In the genomic region with DNA sequence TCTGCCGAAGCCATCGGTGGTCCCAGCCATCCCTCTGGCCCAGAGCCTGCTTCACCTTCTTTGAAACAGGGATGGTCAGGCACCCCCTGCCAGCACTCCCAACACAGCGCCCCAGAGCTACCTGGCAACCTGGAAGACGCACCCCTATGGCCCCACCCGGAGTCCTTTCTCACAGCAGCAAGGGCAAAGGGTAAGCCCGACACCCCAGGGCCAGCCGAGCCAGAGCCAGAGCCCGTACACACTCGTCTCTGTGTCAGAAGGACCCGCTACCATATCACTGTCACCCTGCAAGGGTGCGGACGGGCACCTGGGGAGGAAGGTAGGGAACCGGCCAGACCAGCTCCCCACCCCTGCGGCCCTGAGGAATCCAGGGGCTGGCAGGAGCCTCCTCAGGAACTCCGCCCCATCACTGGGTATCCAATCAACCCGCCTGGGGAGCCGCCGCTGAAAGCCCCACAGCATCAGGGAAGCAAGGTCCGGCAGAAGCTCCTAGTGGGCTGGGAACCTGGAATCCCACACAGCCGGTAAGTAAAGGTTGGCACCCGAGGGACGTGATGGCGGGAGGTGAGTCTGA, we compare ENCODE assay signal across 13 mouse cellular contexts. TPM values are rescaled to one million over a fixed set of nuclear protein-coding genes. Genes with fewer than 3 reads are reported as not detected.
DNase-seq lines count a peak whose midpoint lies in the region; ATAC-seq and TF ChIP-seq lines count a peak whose summit lies in the region.
"Had no signal": no experiment of that assay in that cellular context is flagged by ENCODE, and none has a peak within 500 bp of the region (broad histone marks: within the 10 kb centered on the region; RNA-seq: fewer than 3 reads in every experiment).

No protein-coding gene starts in this region.

- ATAC-seq in midbrain, postnatal 0 days (ENCODE audit: low FRiP score) = no peak
- ATAC-seq in kidney, embryonic 15.5 days (replicated peaks; ENCODE audit: low FRiP score) = no peak
- no peak for ATAC-seq in lung, embryonic 15.5 days (ENCODE audit: borderline replicate concordance, extremely low read depth, low FRiP score, low TSS enrichment)
- ATAC-seq: midbrain, embryonic 13.5 days had no signal

- H3K4me3 ChIP-seq in midbrain, embryonic 10.5 days = 0 out of 2 replicates have a peak overlapping the region, but pooled peaks have one; percentile 9
- no peak overlapping the region for H3K4me3 ChIP-seq in midbrain, postnatal 0 days (ENCODE audit: low read depth, low read length)
- peak overlapping the region; percentile 9; the same call in 1 of the 2 replicates for H3K4me3 ChIP-seq in kidney, embryonic 15.5 days (replicated peaks)
- H3K4me3 ChIP-seq in lung, embryonic 15.5 days = peak overlapping the region; percentile 21
- H3K4me3 ChIP-seq: heart, embryonic 15.5 days; midbrain, embryonic 13.5 days had no signal

- H3K9me3 ChIP-seq in midbrain, embryonic 10.5 days (replicated peaks) = no peaks in the 10 kb centered on the region
- H3K9me3 ChIP-seq in midbrain, postnatal 0 days (ENCODE audit: low read length) = no peaks in the 10 kb centered on the region
- no peaks in the 10 kb centered on the region for H3K9me3 ChIP-seq in kidney, embryonic 15.5 days (replicated peaks)
- H3K9me3 ChIP-seq in lung, embryonic 15.5 days = no peaks in the 10 kb centered on the region
- H3K9me3 ChIP-seq: heart, embryonic 15.5 days; midbrain, embryonic 13.5 days had no signal

- no peak for TF ChIP-seq CTCF in midbrain, postnatal 0 days (IDR thresholded peaks at IDR 0.05)

- peaks cover 16% of the 10 kb centered on the region for H3K4me1 ChIP-seq in midbrain, embryonic 10.5 days
- no peaks in the 10 kb centered on the region for H3K4me1 ChIP-seq in midbrain, postnatal 0 days (ENCODE audit: insufficient read depth, low read length)
- peaks cover 10% of the 10 kb centered on the region for H3K4me1 ChIP-seq in kidney, embryonic 15.5 days
- peaks cover 3% of the 10 kb centered on the region for H3K4me1 ChIP-seq in lung, embryonic 15.5 days
- H3K4me1 ChIP-seq: midbrain, embryonic 13.5 days had no signal

- peaks cover 46% of the 10 kb centered on the region for H3K27me3 ChIP-seq in midbrain, embryonic 10.5 days (ENCODE audit: low read depth, poor library complexity, severe bottlenecking)
- no peaks in the 10 kb centered on the region for H3K27me3 ChIP-seq in midbrain, postnatal 0 days (ENCODE audit: insufficient read depth, low read length)
- peaks cover 34% of the 10 kb centered on the region for H3K27me3 ChIP-seq in kidney, embryonic 15.5 days
- peaks cover 18% of the 10 kb centered on the region for H3K27me3 ChIP-seq in lung, embryonic 15.5 days

- WGBS in midbrain, embryonic 10.5 days = 26% methylated on average over 23 of the region's 23 CpGs
- WGBS in midbrain, postnatal 0 days = 23% methylated on average over 23 of the region's 23 CpGs
- WGBS in kidney, embryonic 15.5 days = 18% methylated on average over 23 of the region's 23 CpGs
- 14% methylated on average over 23 of the region's 23 CpGs for WGBS in lung, embryonic 15.5 days

- DNase-seq in midbrain, embryonic 10.5 days (ENCODE audit: low spot score) = no peak
- DNase-seq in midbrain, postnatal 0 days (ENCODE audit: low spot score) = no peak
- peak; percentile 50 for DNase-seq in urinary bladder, postnatal 25 days (ENCODE audit: low spot score)
- DNase-seq in thymus, postnatal 4 days = no peak
- no peak for DNase-seq in left cerebral cortex, adult 9 months (ENCODE audit: low spot score in 2 of 2)
- DNase-seq in right cerebral cortex, postnatal 25 days = no peak

- H3K27ac ChIP-seq in midbrain, embryonic 10.5 days (replicated peaks) = no peak overlapping the region
- no peak overlapping the region for H3K27ac ChIP-seq in midbrain, postnatal 0 days (ENCODE audit: low read depth, low read length)
- H3K27ac ChIP-seq in kidney, embryonic 15.5 days = no peak overlapping the region
- no peak overlapping the region for H3K27ac ChIP-seq in lung, embryonic 15.5 days
- H3K27ac ChIP-seq: heart, embryonic 15.5 days; midbrain, embryonic 13.5 days had no signal

- H3K36me3 ChIP-seq in midbrain, embryonic 10.5 days = no peaks in the 10 kb centered on the region
- H3K36me3 ChIP-seq in midbrain, postnatal 0 days (ENCODE audit: insufficient read depth, low read length) = no peaks in the 10 kb centered on the region
- H3K36me3 ChIP-seq in kidney, embryonic 15.5 days = no peaks in the 10 kb centered on the region
- H3K36me3 ChIP-seq in lung, embryonic 15.5 days = no peaks in the 10 kb centered on the region
- H3K36me3 ChIP-seq: heart, embryonic 15.5 days; midbrain, embryonic 13.5 days had no signal

- H3K9ac ChIP-seq in midbrain, postnatal 0 days (replicated peaks; ENCODE audit: low read length, poor library complexity, severe bottlenecking) = no peak overlapping the region
- no peak overlapping the region for H3K9ac ChIP-seq in kidney, embryonic 15.5 days
- no peak overlapping the region for H3K9ac ChIP-seq in lung, embryonic 15.5 days
- H3K9ac ChIP-seq: heart, embryonic 15.5 days; midbrain, embryonic 13.5 days had no signal

- no peak overlapping the region for H3K4me2 ChIP-seq in midbrain, postnatal 0 days (ENCODE audit: low read depth, low read length, poor library complexity, severe bottlenecking)
- peak overlapping the region; percentile 34 for H3K4me2 ChIP-seq in kidney, embryonic 15.5 days
- H3K4me2 ChIP-seq in lung, embryonic 15.5 days = peak overlapping the region; percentile 52
- H3K4me2 ChIP-seq: heart, embryonic 15.5 days; midbrain, embryonic 13.5 days had no signal

RNA-seq across cellular contexts. Expression of gene Crybg2, which starts 4.9 kb away (rescaled TPM):
- 2.0 TPM in 2 replicates for polyA plus RNA-seq in midbrain, embryonic 10.5 days (2016; fragmentation: Nextera tagmentation; extraction: Ambion mirVana)
- total RNA-seq in midbrain, postnatal 0 days (2014; rRNA removed) = 4.2 and 4.5 TPM in 2 replicates
- polyA plus RNA-seq in midbrain, postnatal 0 days (2015; fragmentation: Nextera tagmentation; extraction: Ambion mirVana) = 7.7 and 8.4 TPM in 2 replicates
- 3.9 and 4.4 TPM in 2 replicates for polyA plus RNA-seq in kidney, embryonic 15.5 days (2015; fragmentation: Nextera tagmentation; extraction: Ambion mirVana)
- polyA plus RNA-seq in lung, embryonic 15.5 days (2015; fragmentation: Nextera tagmentation; extraction: Ambion mirVana) = 3.0 and 5.6 TPM in 2 replicates

RNA-seq across cellular contexts. Expression of gene Zfp683, which starts 11.9 kb away (rescaled TPM):
- polyA plus RNA-seq in midbrain, embryonic 10.5 days (2016; fragmentation: Nextera tagmentation; extraction: Ambion mirVana) = not detected in 2 replicates
- total RNA-seq in midbrain, postnatal 0 days (2014; rRNA removed) = not detected in 2 replicates
- polyA plus RNA-seq in midbrain, postnatal 0 days (2015; fragmentation: Nextera tagmentation; extraction: Ambion mirVana) = not detected in 2 replicates
- not detected in 2 replicates for polyA plus RNA-seq in kidney, embryonic 15.5 days (2015; fragmentation: Nextera tagmentation; extraction: Ambion mirVana)
- not detected in 2 replicates for polyA plus RNA-seq in lung, embryonic 15.5 days (2015; fragmentation: Nextera tagmentation; extraction: Ambion mirVana)
- total RNA-seq: layer of hippocampus, adult 18-20 months had no signal
- polyA plus RNA-seq: embryonic facial prominence, embryonic 11.5 days; frontal cortex, adult 2 months; heart, embryonic 15.5 days; midbrain, embryonic 13.5 days had no signal

RNA-seq across cellular contexts. Expression of gene Cd52, which starts 29.4 kb away (rescaled TPM):
- 5.1 TPM in 2 replicates for polyA plus RNA-seq in midbrain, embryonic 10.5 days (2016; fragmentation: Nextera tagmentation; extraction: Ambion mirVana)
- total RNA-seq in midbrain, postnatal 0 days (2014; rRNA removed) = 0.66 TPM in 1 of 2 replicates, not detected in the other
- 2.0 and 2.7 TPM in 2 replicates for polyA plus RNA-seq in midbrain, postnatal 0 days (2015; fragmentation: Nextera tagmentation; extraction: Ambion mirVana)
- 12.0 and 12.2 TPM in 2 replicates for polyA plus RNA-seq in kidney, embryonic 15.5 days (2015; fragmentation: Nextera tagmentation; extraction: Ambion mirVana)
- polyA plus RNA-seq in lung, embryonic 15.5 days (2015; fragmentation: Nextera tagmentation; extraction: Ambion mirVana) = 18.3 and 19.7 TPM in 2 replicates

RNA-seq across cellular contexts. Expression of gene Ubxn11, which starts 36.9 kb away (rescaled TPM):
- 4.8 and 6.5 TPM in 2 replicates for polyA plus RNA-seq in midbrain, embryonic 10.5 days (2016; fragmentation: Nextera tagmentation; extraction: Ambion mirVana)
- 4.9 and 8.4 TPM in 2 replicates for total RNA-seq in midbrain, postnatal 0 days (2014; rRNA removed)
- 11.2 and 13.7 TPM in 2 replicates for polyA plus RNA-seq in midbrain, postnatal 0 days (2015; fragmentation: Nextera tagmentation; extraction: Ambion mirVana)
- 10.5 and 11.1 TPM in 2 replicates for polyA plus RNA-seq in kidney, embryonic 15.5 days (2015; fragmentation: Nextera tagmentation; extraction: Ambion mirVana)
- 9.1 and 9.6 TPM in 2 replicates for polyA plus RNA-seq in lung, embryonic 15.5 days (2015; fragmentation: Nextera tagmentation; extraction: Ambion mirVana)

RNA-seq across cellular contexts. Expression of gene Lin28a, which starts 46.9 kb away (rescaled TPM):
- polyA plus RNA-seq in midbrain, embryonic 10.5 days (2016; fragmentation: Nextera tagmentation; extraction: Ambion mirVana) = 16.9 and 29.2 TPM in 2 replicates
- 0.05 and 0.57 TPM in 2 replicates for total RNA-seq in midbrain, postnatal 0 days (2014; rRNA removed)
- 0.04 and 0.13 TPM in 2 replicates for polyA plus RNA-seq in midbrain, postnatal 0 days (2015; fragmentation: Nextera tagmentation; extraction: Ambion mirVana)
- 0.17 and 0.18 TPM in 2 replicates for polyA plus RNA-seq in kidney, embryonic 15.5 days (2015; fragmentation: Nextera tagmentation; extraction: Ambion mirVana)
- 0.10 and 0.15 TPM in 2 replicates for polyA plus RNA-seq in lung, embryonic 15.5 days (2015; fragmentation: Nextera tagmentation; extraction: Ambion mirVana)
- total RNA-seq: layer of hippocampus, adult 18-20 months had no signal
- polyA plus RNA-seq: frontal cortex, adult 2 months had no signal
